Mouse (Mus musculus) C2C12 (cell line): ENCODE data around the gene Sypl.

Source experiments
- CEBPB ChIP-seq: IDR thresholded peaks from one replicate; pipeline ENCODE4 v1.6.1; 2011; ENCODE audit warnings: low read depth, mild to moderate bottlenecking, control low read depth, moderate library complexity
- CTCF ChIP-seq: IDR thresholded peaks from one replicate; pipeline ENCODE4 v1.5.1; 2011; ENCODE audit not compliant: control insufficient read depth, insufficient read depth, insufficient read length
- FOSL1 ChIP-seq: IDR thresholded peaks from one replicate; pipeline ENCODE4 v1.8.0; 2011; ENCODE audit warnings: mild to moderate bottlenecking, low read length; ENCODE audit not compliant: poor library complexity, insufficient read depth, severe bottlenecking
- MAX ChIP-seq: IDR thresholded peaks from one replicate; pipeline ENCODE4 v1.6.1; 2011; ENCODE audit warnings: mild to moderate bottlenecking, control low read depth
- MYOD1 ChIP-seq: IDR thresholded peaks from one replicate; pipeline ENCODE4 v1.6.1; 2011; ENCODE audit warnings: low read depth; ENCODE audit not compliant: control insufficient read depth, insufficient read length
- MYOG ChIP-seq: IDR thresholded peaks from one replicate; pipeline ENCODE4 v1.6.1; 2011; ENCODE audit not compliant: control insufficient read depth, insufficient read length; ENCODE audit errors: extremely low read depth
- USF1 ChIP-seq: IDR thresholded peaks from one replicate; pipeline ENCODE4 v1.6.1; 2011; ENCODE audit warnings: low read depth, mild to moderate bottlenecking, control low read depth, moderate library complexity

DNA sequence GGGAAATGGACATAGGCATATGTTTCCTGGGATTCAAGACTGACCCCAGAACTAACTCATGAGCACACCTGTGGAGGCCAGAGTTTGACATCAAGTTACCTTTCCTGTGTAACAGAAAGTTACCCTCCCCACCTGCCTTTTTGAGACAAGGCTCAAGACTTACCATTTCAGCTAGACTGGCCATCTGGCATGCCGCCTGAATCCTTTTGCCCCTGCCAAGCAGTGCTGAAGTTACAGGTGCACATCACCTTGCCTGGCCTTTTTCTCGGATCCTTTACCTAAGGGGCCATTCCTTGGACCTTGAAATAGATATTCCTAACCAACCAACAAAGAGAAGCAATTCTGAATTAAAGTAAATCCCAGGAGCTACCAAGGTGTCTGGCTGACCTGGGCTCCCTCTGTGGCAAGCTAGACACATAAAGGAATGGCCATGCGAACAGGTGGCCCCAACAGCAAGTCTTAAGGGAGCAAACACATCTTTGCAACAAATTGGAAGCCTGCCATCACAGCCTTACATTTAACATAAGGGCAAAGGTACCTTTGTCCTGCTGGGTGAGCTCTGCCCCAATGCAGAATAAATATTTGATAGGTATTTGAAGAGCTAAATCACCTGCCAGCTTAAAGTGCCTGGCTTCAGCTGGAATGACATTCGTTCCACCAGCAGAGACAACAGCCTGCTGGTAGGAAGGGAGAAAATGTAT lies 17.3 kb upstream of the Sypl start:
- TF ChIP-seq USF1 (no peak), CTCF (no peak), CEBPB (no peak), MAX (no peak), MYOD1 (no peak), MYOG (no peak), FOSL1 (no peak)
